Mouse (Mus musculus) heart, postnatal 0 days (tissue): ENCODE measurements around the gene Tnfrsf12a.

ENCODE experiments used
- CTCF ChIP-seq: IDR thresholded peaks from 2 replicates; pipeline ENCODE4 v1.5.1; 2016; ENCODE audit warnings: antibody characterized with exemption, control low read depth, low read depth
- EP300 ChIP-seq: IDR thresholded peaks from 2 replicates; pipeline ENCODE4 v1.6.1; 2016; ENCODE audit warnings: antibody characterized with exemption, low read depth

DNA sequence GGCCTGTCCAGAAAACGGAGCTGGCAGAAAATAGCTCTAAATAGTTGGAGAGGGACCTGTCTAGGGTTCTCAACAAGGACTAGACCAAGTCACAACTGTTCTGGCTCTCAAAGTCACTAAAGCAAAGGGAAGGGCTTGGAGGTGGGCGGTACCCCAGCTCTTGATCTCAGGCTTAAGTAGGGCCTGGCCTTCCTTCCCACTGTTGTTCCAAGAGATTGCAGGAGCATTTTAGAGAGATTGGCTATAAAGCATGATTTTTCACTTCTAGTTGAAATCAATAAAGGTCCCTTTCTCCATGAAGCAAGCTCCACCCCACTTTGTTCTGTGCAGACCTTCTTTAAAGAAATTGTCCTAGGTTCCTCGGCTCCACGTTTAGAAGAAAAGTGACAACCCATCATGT lies 48.2 kb upstream of the Tnfrsf12a start:
- TF ChIP-seq CTCF: no peak
- TF ChIP-seq EP300: no peak
